Mouse (Mus musculus) lung, adult 2 months (tissue): ENCODE measurements around the gene Cyp2c38.
"Not testable (repeated sequence)": the region's sequence is repeated elsewhere in the genome, so short reads cannot be mapped to it uniquely, and the experiment has no call there.

ENCODE experiments used
- CTCF ChIP-seq: fragments of 200-500 bp; IDR thresholded peaks from 2 replicates; pipeline ENCODE4 v1.5.1; 2011; ENCODE audit warnings: mild to moderate bottlenecking, low read length, control low read depth; ENCODE audit not compliant: insufficient read depth
- POLR2A ChIP-seq: fragments of 200-500 bp; IDR thresholded peaks from 2 replicates; pipeline ENCODE4 v1.6.1; 2011; ENCODE audit warnings: low read depth, mild to moderate bottlenecking, control low read depth, low read length, borderline replicate concordance; ENCODE audit errors: extremely low read depth

- not testable (repeated sequence) for TF ChIP-seq POLR2A, CTCF
Measured at GRCm38 (mm10) chr19:39483961-39484360, 21.1 kb upstream of the Cyp2c38 start.
